Mouse (Mus musculus) ovary, adult 18-20 months (tissue): ENCODE results near the gene Entpd3.

Experiments used
- DNase-seq: peaks from one replicate; pipeline ENCODE4 v3.0.0; 2022; ENCODE audit warnings: low spot score, mixed read lengths

Gene Entpd3

GRCm38 (mm10) chr9:120579808-120580207 lies 40.2 kb downstream of the Entpd3 start:
- no peak for DNase-seq

GRCm38 (mm10) chr9:120581941-120582618 lies 42.5 kb downstream of the Entpd3 start:
- peak; percentile 26 for DNase-seq

- peak; percentile 76 for DNase-seq
Measured at GRCm38 (mm10) chr9:120582619-120583308, 43.1 kb downstream of the Entpd3 start.

GRCm38 (mm10) chr9:120583314-120583713 lies 43.7 kb downstream of the Entpd3 start:
- DNase-seq = no peak

GRCm38 (mm10) chr9:120586546-120586945 lies 46.9 kb downstream of the Entpd3 start:
- DNase-seq = no peak

- no peak for DNase-seq
Measured at GRCm38 (mm10) chr9:120591490-120591889, 51.9 kb downstream of the Entpd3 start.

GRCm38 (mm10) chr9:120593383-120594101 lies 53.9 kb downstream of the Entpd3 start:
- DNase-seq = no peak

- no peak for DNase-seq
Measured at GRCm38 (mm10) chr9:120594839-120595238, 55.2 kb downstream of the Entpd3 start.

- DNase-seq = no peak
Measured at GRCm38 (mm10) chr9:120595306-120595705, 55.7 kb downstream of the Entpd3 start.

GRCm38 (mm10) chr9:120601488-120602171 lies 62.0 kb downstream of the Entpd3 start:
- DNase-seq = peak; percentile 46

GRCm38 (mm10) chr9:120602172-120602838 lies 62.7 kb downstream of the Entpd3 start:
- DNase-seq = peak; percentile 79

- peak; percentile 71 for DNase-seq
Measured at GRCm38 (mm10) chr9:120602839-120603511, 63.4 kb downstream of the Entpd3 start.

- no peak for DNase-seq
Measured at GRCm38 (mm10) chr9:120603512-120603908, 63.9 kb downstream of the Entpd3 start.

- DNase-seq = no peak
Measured at GRCm38 (mm10) chr9:120603956-120604355, 64.3 kb downstream of the Entpd3 start.

- no peak for DNase-seq
Measured at GRCm38 (mm10) chr9:120611055-120611454, 71.4 kb downstream of the Entpd3 start.

- no peak for DNase-seq
Measured at GRCm38 (mm10) chr9:120614059-120614458, 74.4 kb downstream of the Entpd3 start.
